Mouse (Mus musculus) ES-E14 (cell line): ENCODE measurements around the gene Gm9803. TPM values are rescaled to one million over a fixed set of nuclear protein-coding genes. Genes with fewer than 3 reads are reported as not detected.

Source experiments
- DNase-seq: peaks from one replicate; pipeline ENCODE4 v3.0.0-alpha.2; 2013; ENCODE audit warnings: low read depth, low spot score
- H3K27ac ChIP-seq: 2 replicates; pipeline ENCODE4 v1.5.1; 2012; ENCODE audit warnings: low read depth, mild to moderate bottlenecking, low read length, moderate library complexity, mixed read lengths; ENCODE audit not compliant: poor library complexity, insufficient read depth, severe bottlenecking
- H3K36me3 ChIP-seq: 2 replicates; pipeline ENCODE4 v1.6.1; 2012; ENCODE audit warnings: mild to moderate bottlenecking, low read length, moderate library complexity, mixed read lengths; ENCODE audit not compliant: control insufficient read depth, poor library complexity, insufficient read depth, severe bottlenecking
- H3K4me1 ChIP-seq, 2 experiments: fragments of 150-350 bp in 1 of 2; sonication (generic) in 1 of 2; 2 replicates each; pipeline ENCODE4 v1.6.1; 2012; ENCODE audit warnings: low read length in 2 of 2, mild to moderate bottlenecking in 1 of 2, mixed read lengths in 1 of 2; ENCODE audit not compliant: control insufficient read depth in 2 of 2, insufficient read depth in 2 of 2, poor library complexity in 1 of 2
- H3K4me3 ChIP-seq, 2 experiments: fragments of 150-350 bp in 1 of 2; sonication (generic) in 1 of 2; 2 replicates each; pipeline ENCODE4 v1.5.1; 2012; ENCODE audit warnings: low read length in 2 of 2, low read depth in 1 of 2, mild to moderate bottlenecking in 1 of 2, mixed read lengths in 1 of 2; ENCODE audit not compliant: insufficient read depth in 1 of 2, poor library complexity in 1 of 2, severe bottlenecking in 1 of 2
- H3K9ac ChIP-seq: 2 replicates; pipeline ENCODE4 v1.6.1; 2012; ENCODE audit warnings: low read depth, mild to moderate bottlenecking, low read length, mixed read lengths; ENCODE audit not compliant: poor library complexity, insufficient read depth, severe bottlenecking
- H3K9me3 ChIP-seq: fragments of 150-350 bp; sonication (generic); 2 replicates; pipeline ENCODE4 v1.6.1; 2012; ENCODE audit warnings: low read depth, mild to moderate bottlenecking, low read length; ENCODE audit not compliant: control insufficient read depth, insufficient read depth
- CHD2 ChIP-seq: IDR thresholded peaks from 2 replicates; pipeline ENCODE4 v1.6.1; 2014; ENCODE audit warnings: mild to moderate bottlenecking, low read depth, low read length, inconsistent platforms
- HCFC1 ChIP-seq: IDR thresholded peaks from 2 replicates; pipeline ENCODE4 v1.6.1; 2012; ENCODE audit warnings: low read length, inconsistent platforms, borderline replicate concordance; ENCODE audit not compliant: insufficient read depth
- MAFK ChIP-seq: IDR thresholded peaks from 2 replicates; pipeline ENCODE4 v1.6.1; 2014; ENCODE audit warnings: mild to moderate bottlenecking, low read depth, low read length, inconsistent platforms; ENCODE audit not compliant: insufficient read depth
- ZC3H11A ChIP-seq: IDR thresholded peaks from 2 replicates; pipeline ENCODE4 v1.6.1; 2012; ENCODE audit warnings: low read depth, mild to moderate bottlenecking, inconsistent platforms, low read length, borderline replicate concordance
- ZNF384 ChIP-seq: IDR thresholded peaks from 2 replicates; pipeline ENCODE4 v1.6.1; 2012; ENCODE audit warnings: low read depth, low read length, inconsistent platforms
- in situ Hi-C, 2 experiments: fragments of 600-800 bp; cut with MboI; formaldehyde crosslinking; loops; one replicate each; pipeline ENCODE4 v1.15.1; 2025; ENCODE audit warnings: low sequenced_read_pairs in 2 of 2, inconsistent platforms in 1 of 2; ENCODE audit not compliant: unreplicated experiment in 2 of 2
- total RNA-seq: library from RNA; depleted of rRNA; stranded (reverse); fragments of 300-350 nt; gene quantifications from 2 replicates; pipeline ENCODE4 v1.2.3, GENCODE M21; 2012

Gene Gm9803
- total RNA-seq, 1 experiment, result 20.6 TPM

DNA sequence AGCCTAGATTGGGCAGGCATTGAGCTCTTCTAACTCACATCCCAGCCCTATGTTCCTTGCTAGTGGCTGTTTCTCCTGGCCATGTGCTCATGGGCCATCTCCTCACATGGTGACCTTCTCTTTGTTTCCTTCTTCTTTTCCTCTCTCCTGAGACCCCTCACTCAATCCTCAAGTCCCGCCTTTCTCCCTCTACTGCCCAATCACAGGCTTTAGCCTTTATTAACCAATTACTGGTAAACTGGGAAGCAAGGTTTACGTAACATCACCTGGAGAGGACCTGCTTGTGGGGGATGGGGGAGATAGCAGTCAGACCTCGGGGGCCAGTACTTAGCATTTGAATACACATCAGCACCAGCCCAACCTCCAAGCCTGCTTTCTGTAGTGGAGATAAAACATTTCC lies 27.5 kb downstream of the Gm9803 start:
- no peak overlapping the region; the same call in 1 of the 2 replicates for H3K9ac ChIP-seq
- TF ChIP-seq CHD2 (peak; percentile 65; the same call in 1 of the 2 replicates), MAFK (no peak), HCFC1 (no peak), ZNF384 (no peak), ZC3H11A (no peak)
- DNase-seq, result peak; percentile 73
- peak overlapping the region; percentile 29; the same call in 1 of the 2 replicates for H3K27ac ChIP-seq
- no peaks in the 10 kb centered on the region for H3K9me3 ChIP-seq
- H3K4me3 ChIP-seq, result peak overlapping the region in 1 of 2 experiments; percentile 14; a peak in 1 of 4 replicates
- in situ Hi-C loops, result no loop called here
- no peaks in the 10 kb centered on the region for H3K36me3 ChIP-seq
- peaks cover 8% of the 10 kb centered on the region in 2 experiments for H3K4me1 ChIP-seq

DNA sequence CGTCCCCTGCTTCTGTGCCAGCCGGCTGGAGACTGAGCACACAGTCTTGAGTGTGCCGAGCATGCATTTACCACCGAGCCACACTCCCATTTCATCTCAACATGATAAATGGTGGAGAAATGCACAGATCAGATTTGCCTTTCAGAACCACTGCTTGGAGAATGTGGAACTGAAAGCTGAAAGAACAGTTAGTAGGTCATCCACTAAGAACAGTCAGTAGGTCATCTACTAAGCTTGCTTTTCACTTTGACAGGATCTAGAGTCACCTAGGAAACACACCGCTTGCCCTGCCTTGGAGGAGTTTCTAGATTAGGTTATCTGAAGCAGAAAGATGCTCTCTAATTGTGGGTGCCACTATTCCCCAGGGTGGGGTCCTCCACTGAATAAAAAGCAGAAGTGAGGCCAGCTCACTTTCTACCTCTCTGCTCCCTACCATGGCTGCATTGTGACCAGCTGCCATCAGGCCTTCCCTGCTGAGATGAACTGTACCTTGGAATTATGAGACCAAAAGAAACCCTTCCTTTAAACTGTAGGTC lies 33.8 kb downstream of the Gm9803 start:
- in situ Hi-C loops, result no loop called here
- no peak for DNase-seq
- Histone ChIP-seq H3K9ac (no peak overlapping the region), H3K4me3 (no peak overlapping the region), H3K9me3 (no peaks in the 10 kb centered on the region), H3K27ac (no peak overlapping the region), H3K36me3 (no peaks in the 10 kb centered on the region), H3K4me1 (peaks cover 0 to 2% of the 10 kb centered on the region in 2 experiments; a peak in 1 of 4 replicates)
- TF ChIP-seq ZC3H11A (no peak), MAFK (no peak), HCFC1 (no peak), ZNF384 (no peak), CHD2 (no peak)

DNA sequence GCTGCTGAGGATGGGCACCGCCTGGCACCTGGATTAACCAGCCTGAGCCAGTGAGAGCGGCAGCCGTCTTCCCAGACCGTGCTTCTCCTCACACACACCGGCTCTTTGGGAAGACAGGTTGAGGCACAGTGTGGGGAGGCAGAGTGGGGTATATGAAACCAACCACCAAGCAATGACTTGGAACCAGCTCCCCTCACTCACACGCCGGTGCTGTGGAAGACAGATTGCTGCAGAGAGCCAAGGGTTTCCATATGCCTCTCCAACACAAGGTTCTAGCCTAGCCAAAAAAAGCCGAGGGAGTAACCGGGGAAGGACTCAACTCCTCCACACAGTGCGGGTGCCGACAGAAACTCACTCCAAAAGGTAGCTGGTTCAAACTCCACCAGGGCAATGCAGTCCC lies 35.4 kb downstream of the Gm9803 start:
- peak overlapping the region; percentile 19; the same call in 1 of the 2 replicates for H3K9ac ChIP-seq
- H3K4me1 ChIP-seq, result peaks cover 0 to 2% of the 10 kb centered on the region in 2 experiments; a peak in 1 of 4 replicates
- DNase-seq, result no peak
- TF ChIP-seq ZC3H11A, result no peak
- no peak for TF ChIP-seq ZNF384
- no peak for TF ChIP-seq HCFC1
- TF ChIP-seq MAFK, result no peak
- no peak overlapping the region for H3K27ac ChIP-seq
- H3K9me3 ChIP-seq, result no peaks in the 10 kb centered on the region
- H3K4me3 ChIP-seq, result peak overlapping the region in 1 of 2 experiments; percentile 30; a peak in 1 of 4 replicates
- in situ Hi-C loops, result no loop called here
- H3K36me3 ChIP-seq, result no peaks in the 10 kb centered on the region

DNA sequence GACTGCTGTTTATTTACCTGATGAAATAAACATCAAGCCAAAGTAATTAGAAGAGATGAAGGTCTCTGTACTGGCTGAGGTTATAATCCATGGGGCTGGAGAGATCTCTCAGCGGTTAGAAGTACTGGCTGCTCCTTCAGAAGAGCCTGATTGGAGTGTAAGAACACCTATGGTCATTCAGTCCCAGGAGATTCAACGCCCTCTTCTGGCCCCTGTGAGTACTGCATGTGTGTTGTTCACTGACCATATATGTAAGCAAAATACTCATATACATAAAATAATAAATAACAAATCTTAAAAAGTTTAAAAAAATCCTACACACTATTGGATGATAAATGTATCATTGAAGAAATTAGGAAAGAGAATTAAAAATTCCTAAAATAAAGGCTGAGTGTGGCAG lies 36.9 kb downstream of the Gm9803 start:
- TF ChIP-seq CHD2 (no peak), ZC3H11A (peak; percentile 47; the same call in 1 of the 2 replicates), MAFK (no peak), HCFC1 (no peak)
- Histone ChIP-seq H3K4me1 (peaks cover 0 to 2% of the 10 kb centered on the region in 2 experiments; a peak in 1 of 4 replicates), H3K4me3 (no peak overlapping the region), H3K36me3 (no peaks in the 10 kb centered on the region), H3K9me3 (no peaks in the 10 kb centered on the region), H3K9ac (no peak overlapping the region), H3K27ac (no peak overlapping the region)
- DNase-seq, result peak; percentile 54
- in situ Hi-C loops, result no loop called here
